Comparison of ENCODE assay signal across 18 mouse cellular contexts in genomic region chr4:107812336-107812735, GRCm38 (mm10). TPM values are rescaled to one million over a fixed set of nuclear protein-coding genes. Genes with fewer than 3 reads are reported as not detected.
DNase-seq lines count a peak whose midpoint lies in the region; ATAC-seq and TF ChIP-seq lines count a peak whose summit lies in the region.
"Had no signal": no experiment of that assay in that cellular context is flagged by ENCODE, and none has a peak within 500 bp of the region (broad histone marks: within the 10 kb centered on the region; RNA-seq: fewer than 3 reads in every experiment).

No protein-coding gene starts in this region.

- WGBS in hindbrain, embryonic 10.5 days: 84% methylated on average over 6 of the region's 6 CpGs
- 47% methylated on average over 6 of the region's 6 CpGs for WGBS in hindbrain, postnatal 0 days
- 76% methylated on average over 6 of the region's 6 CpGs for WGBS in limb, embryonic 13.5 days
- 87% methylated on average over 6 of the region's 6 CpGs for WGBS in limb, embryonic 10.5 days
- 71% methylated on average over 6 of the region's 6 CpGs for WGBS in midbrain, embryonic 16.5 days

- H3K9ac ChIP-seq in hindbrain, postnatal 0 days (replicated peaks; ENCODE audit: low read length): no peak overlapping the region
- H3K9ac ChIP-seq in limb, embryonic 13.5 days: peak overlapping the region; percentile 19; the same call in 1 of the 2 replicates
- peak overlapping the region; percentile 27; the same call in 1 of the 2 replicates for H3K9ac ChIP-seq in midbrain, embryonic 16.5 days (ENCODE audit: low read depth, low read length)
- H3K9ac ChIP-seq: embryonic facial prominence, embryonic 15.5 days; intestine, embryonic 15.5 days had no signal

- no peak for TF ChIP-seq CTCF in hindbrain, postnatal 0 days (IDR thresholded peaks at IDR 0.05; ENCODE audit: low read depth)

- 0 out of 2 replicates have a peak overlapping the region, but pooled peaks have one; percentile 16 for H3K27ac ChIP-seq in hindbrain, embryonic 10.5 days
- H3K27ac ChIP-seq in hindbrain, postnatal 0 days: no peak overlapping the region
- H3K27ac ChIP-seq in limb, embryonic 13.5 days: no peak overlapping the region
- no peak overlapping the region for H3K27ac ChIP-seq in limb, embryonic 10.5 days
- H3K27ac ChIP-seq in midbrain, embryonic 16.5 days (ENCODE audit: low read length): no peak overlapping the region
- H3K27ac ChIP-seq: embryonic facial prominence, embryonic 15.5 days; intestine, embryonic 15.5 days had no signal

- no peak for ATAC-seq in hindbrain, postnatal 0 days
- ATAC-seq in limb, embryonic 13.5 days (ENCODE audit: low FRiP score, low read depth): no peak
- no peak for ATAC-seq in midbrain, embryonic 16.5 days
- ATAC-seq: intestine, embryonic 15.5 days had no signal

- no peak overlapping the region for H3K4me2 ChIP-seq in hindbrain, postnatal 0 days (ENCODE audit: low read depth, low read length)
- H3K4me2 ChIP-seq in limb, embryonic 13.5 days (replicated peaks): no peak overlapping the region
- no peak overlapping the region for H3K4me2 ChIP-seq in midbrain, embryonic 16.5 days (ENCODE audit: low read length)
- H3K4me2 ChIP-seq: embryonic facial prominence, embryonic 15.5 days; intestine, embryonic 15.5 days had no signal

- peaks cover 74% of the 10 kb centered on the region for H3K36me3 ChIP-seq in hindbrain, embryonic 10.5 days
- no peaks in the 10 kb centered on the region for H3K36me3 ChIP-seq in hindbrain, postnatal 0 days (ENCODE audit: insufficient read depth, low read length)
- no peaks in the 10 kb centered on the region for H3K36me3 ChIP-seq in limb, embryonic 13.5 days
- H3K36me3 ChIP-seq in limb, embryonic 10.5 days: peaks cover 23% of the 10 kb centered on the region
- 0 out of 2 replicates have a peak, but pooled peaks cover 5% of the 10 kb centered on the region for H3K36me3 ChIP-seq in midbrain, embryonic 16.5 days (ENCODE audit: control insufficient read depth, insufficient read depth, low read length)
- H3K36me3 ChIP-seq: embryonic facial prominence, embryonic 15.5 days; intestine, embryonic 15.5 days had no signal

- H3K27me3 ChIP-seq in hindbrain, embryonic 10.5 days (ENCODE audit: insufficient read depth, poor library complexity, severe bottlenecking): no peaks in the 10 kb centered on the region
- H3K27me3 ChIP-seq in hindbrain, postnatal 0 days (ENCODE audit: insufficient read depth, low read length): no peaks in the 10 kb centered on the region
- H3K27me3 ChIP-seq in limb, embryonic 13.5 days: no peaks in the 10 kb centered on the region
- no peaks in the 10 kb centered on the region for H3K27me3 ChIP-seq in limb, embryonic 10.5 days (ENCODE audit: low read depth, poor library complexity, severe bottlenecking)
- H3K27me3 ChIP-seq in midbrain, embryonic 16.5 days (ENCODE audit: control insufficient read depth, insufficient read depth, low read depth, low read length): no peaks in the 10 kb centered on the region
- H3K27me3 ChIP-seq: embryonic facial prominence, embryonic 15.5 days; intestine, embryonic 15.5 days had no signal

- H3K4me1 ChIP-seq in hindbrain, embryonic 10.5 days (replicated peaks): peaks cover 52% of the 10 kb centered on the region
- peaks cover 10% of the 10 kb centered on the region; the same call in 1 of the 2 replicates for H3K4me1 ChIP-seq in hindbrain, postnatal 0 days (ENCODE audit: insufficient read depth, low read length)
- no peaks in the 10 kb centered on the region for H3K4me1 ChIP-seq in limb, embryonic 13.5 days
- H3K4me1 ChIP-seq in limb, embryonic 10.5 days: peaks cover 17% of the 10 kb centered on the region
- H3K4me1 ChIP-seq in midbrain, embryonic 16.5 days (ENCODE audit: control insufficient read depth, insufficient read depth, low read length): peaks cover 5% of the 10 kb centered on the region

- DNase-seq in cerebellum, postnatal 25 days: peak; percentile 15 to 35
- DNase-seq in cerebellum, adult 18-20 months: no peak
- no peak for DNase-seq in hindbrain, embryonic 10.5 days (ENCODE audit: low spot score)
- DNase-seq in hindbrain, postnatal 0 days (ENCODE audit: low spot score): no peak
- DNase-seq in limb, embryonic 10.5 days (ENCODE audit: low spot score): no peak
- DNase-seq: adrenal gland, postnatal 10 days; cerebellum, adult 11 months; embryo, embryonic 11 days; gastrocnemius, postnatal 10 days; heart, adult 18-20 months; heart, postnatal 10 days; heart, postnatal 4 days had no signal

- H3K9me3 ChIP-seq in hindbrain, embryonic 10.5 days: no peaks in the 10 kb centered on the region
- H3K9me3 ChIP-seq in hindbrain, postnatal 0 days (ENCODE audit: low read length): no peaks in the 10 kb centered on the region
- no peaks in the 10 kb centered on the region for H3K9me3 ChIP-seq in limb, embryonic 13.5 days
- no peaks in the 10 kb centered on the region for H3K9me3 ChIP-seq in limb, embryonic 10.5 days (replicated peaks)
- no peaks in the 10 kb centered on the region for H3K9me3 ChIP-seq in midbrain, embryonic 16.5 days (replicated peaks; ENCODE audit: control insufficient read depth, low read length, poor library complexity, severe bottlenecking)
- H3K9me3 ChIP-seq: embryonic facial prominence, embryonic 15.5 days; heart, embryonic 10.5 days; intestine, embryonic 15.5 days had no signal

- no peak overlapping the region for H3K4me3 ChIP-seq in hindbrain, embryonic 10.5 days
- H3K4me3 ChIP-seq in hindbrain, postnatal 0 days (ENCODE audit: low read length): no peak overlapping the region
- no peak overlapping the region for H3K4me3 ChIP-seq in limb, embryonic 13.5 days
- no peak overlapping the region for H3K4me3 ChIP-seq in limb, embryonic 10.5 days
- no peak overlapping the region for H3K4me3 ChIP-seq in midbrain, embryonic 16.5 days (ENCODE audit: low read depth, low read length)
- H3K4me3 ChIP-seq: embryonic facial prominence, embryonic 15.5 days; erythroblast, embryonic 14.5 days; heart, embryonic 10.5 days; intestine, embryonic 15.5 days had no signal

RNA-seq across cellular contexts. Expression of gene Lrp8, which starts 10.3 kb away (rescaled TPM):
- 10.0 and 13.9 TPM in 2 replicates for polyA plus RNA-seq in hindbrain, embryonic 10.5 days (2016; fragmentation: Nextera tagmentation; extraction: Ambion mirVana)
- total RNA-seq in hindbrain, postnatal 0 days (2014; rRNA removed): 62.2 and 65.9 TPM in 2 replicates
- 33.9 and 34.5 TPM in 2 replicates for polyA plus RNA-seq in hindbrain, postnatal 0 days (2015; fragmentation: Nextera tagmentation; extraction: Ambion mirVana)
- 3.1 and 3.3 TPM in 2 replicates for polyA plus RNA-seq in limb, embryonic 13.5 days (2015; fragmentation: Nextera tagmentation; extraction: Ambion mirVana)
- 7.3 and 7.9 TPM in 2 replicates for polyA plus RNA-seq in limb, embryonic 10.5 days (2016; fragmentation: Nextera tagmentation; extraction: Ambion mirVana)
- 44.4 and 56.0 TPM in 2 replicates for polyA plus RNA-seq in midbrain, embryonic 16.5 days (2015; fragmentation: Nextera tagmentation; extraction: Ambion mirVana)

Comparison
In these comparisons a context has a peak if more than half of its experiments do, and no peak if none do; other contexts are left out.
1. DNase-seq: peak in cerebellum, postnatal 25 days (2 of 2); none in cerebellum, adult 18-20 months (0 of 2), hindbrain, embryonic 10.5 days (single experiment), hindbrain, postnatal 0 days (single experiment) and limb, embryonic 10.5 days (single experiment).